8 mouse cellular contexts compared by ENCODE assay signal in the genomic region with DNA sequence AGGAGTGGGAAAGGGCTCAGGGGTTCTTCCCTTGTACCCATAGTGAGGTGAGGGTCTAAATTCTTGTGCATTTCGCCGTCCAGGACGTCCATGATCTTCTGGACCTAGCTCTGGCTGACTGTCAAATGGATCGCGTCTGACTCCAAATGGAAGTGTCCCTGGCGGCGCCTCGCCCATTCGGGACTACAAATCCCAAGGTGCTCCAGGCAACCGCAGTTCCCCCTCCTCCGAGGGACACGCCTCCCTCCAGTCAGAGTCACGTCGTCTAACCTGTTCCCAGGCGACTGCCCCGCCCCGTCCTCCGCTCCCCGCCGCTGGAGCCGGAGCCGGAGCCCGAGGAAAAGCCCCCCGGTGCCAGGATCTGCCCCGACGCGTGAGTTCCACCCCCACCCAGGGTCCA. TPM values are rescaled to one million over a fixed set of nuclear protein-coding genes. Genes with fewer than 3 reads are reported as not detected.
DNase-seq lines count a peak whose midpoint lies in the region; ATAC-seq and TF ChIP-seq lines count a peak whose summit lies in the region.

No protein-coding gene starts in this region.

- H3K9ac ChIP-seq in CH12.LX (ENCODE audit: insufficient read depth, low read depth): no peak overlapping the region
- H3K9ac ChIP-seq in heart, embryonic 15.5 days: peak overlapping the region; percentile 81
- H3K9ac ChIP-seq in liver, embryonic 13.5 days: peak overlapping the region; percentile 78
- H3K9ac ChIP-seq in stomach, postnatal 0 days (ENCODE audit: low read length): peak overlapping the region; percentile 73

- ATAC-seq in heart, embryonic 15.5 days (replicated peaks; ENCODE audit: insufficient number of reproducible peaks, insufficient read depth, low FRiP score, low read depth): peak; percentile 76
- ATAC-seq in liver, embryonic 13.5 days (ENCODE audit: low read depth): peak; percentile 82
- peak; percentile 80 for ATAC-seq in stomach, postnatal 0 days (ENCODE audit: low FRiP score, low TSS enrichment)

- no peak overlapping the region for H3K27ac ChIP-seq in CH12.LX (ENCODE audit: insufficient read depth, low read depth)
- H3K27ac ChIP-seq in forebrain, embryonic 10.5 days: peak overlapping the region; percentile 75
- peak overlapping the region; percentile 96 for H3K27ac ChIP-seq in heart, embryonic 15.5 days
- peak overlapping the region; percentile 79 for H3K27ac ChIP-seq in liver, embryonic 13.5 days
- peak overlapping the region; percentile 93 for H3K27ac ChIP-seq in stomach, postnatal 0 days (replicated peaks)

- no peak for TF ChIP-seq RAD21 in CH12.LX (IDR thresholded peaks at IDR 0.05; ENCODE audit: low read depth, low read length)

- peaks cover 12 to 21% of the 10 kb centered on the region in 2 experiments for H3K36me3 ChIP-seq in CH12.LX (replicated peaks in 1 of 2; ENCODE audit: control insufficient read depth in 1 of 2, insufficient read depth in 1 of 2, low read length in 1 of 2)
- peaks cover 23% of the 10 kb centered on the region for H3K36me3 ChIP-seq in forebrain, embryonic 10.5 days (replicated peaks)
- H3K36me3 ChIP-seq in heart, embryonic 15.5 days: peaks cover 9% of the 10 kb centered on the region; the same call in 1 of the 2 replicates
- peaks cover 19% of the 10 kb centered on the region for H3K36me3 ChIP-seq in liver, embryonic 13.5 days
- H3K36me3 ChIP-seq in stomach, postnatal 0 days (ENCODE audit: control insufficient read depth, insufficient read depth, low read length): no peaks in the 10 kb centered on the region

- DNase-seq in CH12.LX (ENCODE audit: extremely low read depth): peak; percentile 57
- peak; percentile 84 for DNase-seq in c-Kit-positive CD71-negative TER-119-negative erythroid progenitor cells, embryonic 14.5 days (ENCODE audit: low read depth)
- DNase-seq in forebrain, embryonic 10.5 days (ENCODE audit: extremely low spot score, low spot score): peak; percentile 89
- peak; percentile 95 to 98 for DNase-seq in kidney, postnatal 25 days
- peak; percentile 78 for DNase-seq in liver, embryonic 13.5 days
- DNase-seq in natural killer cell, adult 2 months (ENCODE audit: low spot score in 2 of 2): peak; percentile 19 to 41
- peak; percentile 93 for DNase-seq in stomach, postnatal 0 days (ENCODE audit: low spot score)

- no peak overlapping the region for H3K4me2 ChIP-seq in CH12.LX (ENCODE audit: insufficient read depth, low read depth, poor library complexity, severe bottlenecking)
- peak overlapping the region; percentile 99 for H3K4me2 ChIP-seq in heart, embryonic 15.5 days
- peak overlapping the region; percentile 100 for H3K4me2 ChIP-seq in liver, embryonic 13.5 days
- H3K4me2 ChIP-seq in stomach, postnatal 0 days (replicated peaks; ENCODE audit: low read depth): peak overlapping the region; percentile 92

- peaks cover 8% of the 10 kb centered on the region for H3K79me2 ChIP-seq in CH12.LX (replicated peaks; ENCODE audit: control insufficient read depth, extremely low read depth, insufficient read depth, poor library complexity, severe bottlenecking)

- H3K4me1 ChIP-seq in CH12.LX (ENCODE audit: control insufficient read depth in 1 of 2, insufficient read depth in 2 of 2): peaks cover 11 to 38% of the 10 kb centered on the region in 2 experiments; a peak in 3 of 4 replicates
- peaks cover 56% of the 10 kb centered on the region for H3K4me1 ChIP-seq in forebrain, embryonic 10.5 days
- peaks cover 49% of the 10 kb centered on the region for H3K4me1 ChIP-seq in heart, embryonic 15.5 days (replicated peaks)
- H3K4me1 ChIP-seq in liver, embryonic 13.5 days (replicated peaks): peaks cover 70% of the 10 kb centered on the region
- H3K4me1 ChIP-seq in stomach, postnatal 0 days (replicated peaks; ENCODE audit: control insufficient read depth, insufficient read depth): peaks cover 3% of the 10 kb centered on the region; the same call in 1 of the 2 replicates

- WGBS in forebrain, embryonic 10.5 days: under 1% methylated on average over 27 of the region's 27 CpGs
- under 1% methylated on average over 27 of the region's 27 CpGs for WGBS in heart, embryonic 15.5 days
- 1% methylated on average over 27 of the region's 27 CpGs for WGBS in liver, embryonic 13.5 days (ENCODE audit: insufficient replicate concordance)
- WGBS in stomach, postnatal 0 days: under 1% methylated on average over 27 of the region's 27 CpGs

- in situ Hi-C loops in CH12.LX (cut with MboI; ENCODE audit: low pct_ligation_motif_present, low pct_unique_long_range_greater_than_20kb, low sequenced_read_pairs): no loop called here

- dilution Hi-C loops in CH12.LX (cut with MboI; ENCODE audit: extremely low pct_ligation_motif_present, extremely low pct_unique_long_range_greater_than_20kb, low sequenced_read_pairs): no loop called here

- H3K4me3 ChIP-seq in CH12.LX (replicated peaks in 1 of 3; ENCODE audit: low read depth in 2 of 3, low read length in 2 of 3, poor library complexity in 1 of 3): peak overlapping the region in 1 of 3 experiments; percentile 32
- peak overlapping the region; percentile 88 for H3K4me3 ChIP-seq in forebrain, embryonic 10.5 days
- peak overlapping the region; percentile 86 for H3K4me3 ChIP-seq in heart, embryonic 15.5 days
- peak overlapping the region; percentile 73 for H3K4me3 ChIP-seq in liver, embryonic 13.5 days (replicated peaks)
- peak overlapping the region; percentile 73 for H3K4me3 ChIP-seq in stomach, postnatal 0 days (ENCODE audit: low read depth, low read length)

- TF ChIP-seq EP300 in CH12.LX (IDR thresholded peaks at IDR 0.05; ENCODE audit: low read length): no peak
- TF ChIP-seq EP300 in stomach, postnatal 0 days (optimal IDR thresholded peaks at IDR 0.05): no peak

- peaks cover 4% of the 10 kb centered on the region for H3K9me3 ChIP-seq in CH12.LX (replicated peaks; ENCODE audit: low read length)
- H3K9me3 ChIP-seq in forebrain, embryonic 10.5 days: no peaks in the 10 kb centered on the region
- H3K9me3 ChIP-seq in heart, embryonic 15.5 days (replicated peaks): no peaks in the 10 kb centered on the region
- no peaks in the 10 kb centered on the region for H3K9me3 ChIP-seq in liver, embryonic 13.5 days (replicated peaks)
- H3K9me3 ChIP-seq in stomach, postnatal 0 days (ENCODE audit: control insufficient read depth, low read length): no peaks in the 10 kb centered on the region

- TF ChIP-seq CTCF in CH12.LX (conservative IDR thresholded peaks at IDR 0.05 in 1 of 2, IDR thresholded peaks at IDR 0.05 in 1 of 2; ENCODE audit: low read depth in 2 of 2, low read length in 2 of 2): no peak
- no peak for TF ChIP-seq CTCF in stomach, postnatal 0 days (IDR thresholded peaks at IDR 0.05; ENCODE audit: low read depth)

- TF ChIP-seq POLR2A in CH12.LX (IDR thresholded peaks at IDR 0.05; ENCODE audit: low read depth, low read length): no peak

- H3K27me3 ChIP-seq in CH12.LX (replicated peaks): peaks cover 38% of the 10 kb centered on the region
- H3K27me3 ChIP-seq in forebrain, embryonic 10.5 days (ENCODE audit: poor library complexity, severe bottlenecking): peaks cover 18% of the 10 kb centered on the region
- H3K27me3 ChIP-seq in heart, embryonic 15.5 days: no peaks in the 10 kb centered on the region
- no peaks in the 10 kb centered on the region for H3K27me3 ChIP-seq in liver, embryonic 13.5 days
- H3K27me3 ChIP-seq in stomach, postnatal 0 days (ENCODE audit: control insufficient read depth, insufficient read depth, low read length): no peaks in the 10 kb centered on the region

RNA-seq across cellular contexts. Expression of a gene that starts 1.4 kb away (rescaled TPM):
- total RNA-seq in CH12.LX (2012; rRNA removed): 0.42 and 0.68 TPM in 2 replicates
- total RNA-seq in CH12.LX (2014; rRNA removed): 0.11 TPM in 1 of 2 replicates, not detected in the other
- polyA plus RNA-seq in CH12.LX (2012; ENCODE audit: insufficient read length, low read depth): 1.3 and 1.4 TPM in 2 replicates
- polyA plus RNA-seq in forebrain, embryonic 10.5 days (2016; fragmentation: Nextera tagmentation; extraction: Ambion mirVana): 5.4 and 6.3 TPM in 2 replicates
- polyA plus RNA-seq in heart, embryonic 15.5 days (2015; fragmentation: Nextera tagmentation; extraction: Ambion mirVana): 13.5 and 14.4 TPM in 2 replicates
- polyA plus RNA-seq in liver, embryonic 13.5 days (2015; fragmentation: Nextera tagmentation; extraction: Ambion mirVana): 1.1 and 1.2 TPM in 2 replicates
- polyA plus RNA-seq in stomach, postnatal 0 days (2015; fragmentation: Nextera tagmentation; extraction: Ambion mirVana): 10.3 and 12.2 TPM in 2 replicates

RNA-seq across cellular contexts. Expression of a gene that starts 1.7 kb away (rescaled TPM):
- 22.6 and 33.2 TPM in 2 replicates for total RNA-seq in CH12.LX (2012; rRNA removed)
- 14.4 and 15.9 TPM in 2 replicates for total RNA-seq in CH12.LX (2014; rRNA removed)
- polyA plus RNA-seq in CH12.LX (2012; ENCODE audit: insufficient read length, low read depth): 36.8 and 36.9 TPM in 2 replicates
- polyA plus RNA-seq in forebrain, embryonic 10.5 days (2016; fragmentation: Nextera tagmentation; extraction: Ambion mirVana): 30.9 and 32.2 TPM in 2 replicates
- polyA plus RNA-seq in heart, embryonic 15.5 days (2015; fragmentation: Nextera tagmentation; extraction: Ambion mirVana): 13.6 and 15.5 TPM in 2 replicates
- 15.0 and 16.3 TPM in 2 replicates for polyA plus RNA-seq in liver, embryonic 13.5 days (2015; fragmentation: Nextera tagmentation; extraction: Ambion mirVana)
- polyA plus RNA-seq in stomach, postnatal 0 days (2015; fragmentation: Nextera tagmentation; extraction: Ambion mirVana): 13.4 and 13.6 TPM in 2 replicates

RNA-seq across cellular contexts. Expression of a gene that starts 16.4 kb away (rescaled TPM):
- total RNA-seq in CH12.LX (2012; rRNA removed): 27.7 and 31.1 TPM in 2 replicates
- 25.3 and 26.9 TPM in 2 replicates for total RNA-seq in CH12.LX (2014; rRNA removed)
- 28.2 and 29.8 TPM in 2 replicates for polyA plus RNA-seq in CH12.LX (2012; ENCODE audit: insufficient read length, low read depth)
- polyA plus RNA-seq in forebrain, embryonic 10.5 days (2016; fragmentation: Nextera tagmentation; extraction: Ambion mirVana): 95.3 and 96.1 TPM in 2 replicates
- 59.8 and 60.3 TPM in 2 replicates for polyA plus RNA-seq in heart, embryonic 15.5 days (2015; fragmentation: Nextera tagmentation; extraction: Ambion mirVana)
- polyA plus RNA-seq in liver, embryonic 13.5 days (2015; fragmentation: Nextera tagmentation; extraction: Ambion mirVana): 19.1 and 21.0 TPM in 2 replicates
- polyA plus RNA-seq in stomach, postnatal 0 days (2015; fragmentation: Nextera tagmentation; extraction: Ambion mirVana): 32.8 and 36.9 TPM in 2 replicates

RNA-seq across cellular contexts. Expression of a gene that starts 20.9 kb away (rescaled TPM):
- total RNA-seq in CH12.LX (2012; rRNA removed) (40.6 and 43.8 TPM in 2 replicates), CH12.LX (2014; rRNA removed) (29.0 and 30.0 TPM in 2 replicates)
- 31.7 and 33.5 TPM in 2 replicates for polyA plus RNA-seq in CH12.LX (2012; ENCODE audit: insufficient read length, low read depth)
- polyA plus RNA-seq in forebrain, embryonic 10.5 days (2016; fragmentation: Nextera tagmentation; extraction: Ambion mirVana): 26.9 and 28.7 TPM in 2 replicates
- 8.9 and 11.3 TPM in 2 replicates for polyA plus RNA-seq in heart, embryonic 15.5 days (2015; fragmentation: Nextera tagmentation; extraction: Ambion mirVana)
- 8.6 and 9.9 TPM in 2 replicates for polyA plus RNA-seq in liver, embryonic 13.5 days (2015; fragmentation: Nextera tagmentation; extraction: Ambion mirVana)
- 6.0 and 6.4 TPM in 2 replicates for polyA plus RNA-seq in stomach, postnatal 0 days (2015; fragmentation: Nextera tagmentation; extraction: Ambion mirVana)

RNA-seq across cellular contexts. Expression of a gene that starts 43.0 kb away (rescaled TPM):
- total RNA-seq in CH12.LX (2012; rRNA removed): 3.9 and 4.4 TPM in 2 replicates
- 0.17 TPM in 1 of 2 replicates, not detected in the other for total RNA-seq in CH12.LX (2014; rRNA removed)
- not detected in 2 replicates for polyA plus RNA-seq in CH12.LX (2012; ENCODE audit: insufficient read length, low read depth)
- 3.6 and 4.8 TPM in 2 replicates for polyA plus RNA-seq in forebrain, embryonic 10.5 days (2016; fragmentation: Nextera tagmentation; extraction: Ambion mirVana)
- 3.0 and 4.3 TPM in 2 replicates for polyA plus RNA-seq in heart, embryonic 15.5 days (2015; fragmentation: Nextera tagmentation; extraction: Ambion mirVana)
- polyA plus RNA-seq in liver, embryonic 13.5 days (2015; fragmentation: Nextera tagmentation; extraction: Ambion mirVana): 0.31 and 0.70 TPM in 2 replicates
- 24.3 and 26.5 TPM in 2 replicates for polyA plus RNA-seq in stomach, postnatal 0 days (2015; fragmentation: Nextera tagmentation; extraction: Ambion mirVana)

Comparison
In these comparisons a context has a peak if more than half of its experiments do, and no peak if none do; other contexts are left out.
1. DNase-seq: peak in every context shown above with its lines; median percentile 96 in kidney, postnatal 25 days; 93 in stomach, postnatal 0 days; 89 in forebrain, embryonic 10.5 days; 84 in c-Kit-positive CD71-negative TER-119-negative erythroid progenitor cells, embryonic 14.5 days; 78 in liver, embryonic 13.5 days; 57 in CH12.LX; 30 in natural killer cell, adult 2 months.